Mouse (Mus musculus): ENCODE results near the gene Lca5l. TPM values are rescaled to one million over a fixed set of nuclear protein-coding genes. Genes with fewer than 3 reads are reported as not detected.

The Lca5l gene
- total and polyA plus RNA-seq, 2 experiments: 0.09 TPM; not detected in 1

- H3K27ac ChIP-seq (replicated peaks; ENCODE audit: insufficient read depth, low read depth, low read length): no peak overlapping the region
- WGBS: 84% methylated on average over 5 of the region's 5 CpGs
- no peak for TF ChIP-seq CTCF (IDR thresholded peaks at IDR 0.05; ENCODE audit: low read depth, low read length)
- TF ChIP-seq POLR2A (IDR thresholded peaks at IDR 0.05; ENCODE audit: extremely low read depth, insufficient read depth, low read length): no peak
Observed at GRCm38 (mm10) chr16:96187619-96188018, 4.5 kb downstream of the Lca5l start.

GRCm38 (mm10) chr16:96179156-96179555 is 12.9 kb downstream of the Lca5l start:
- TF ChIP-seq POLR2A (IDR thresholded peaks at IDR 0.05; ENCODE audit: extremely low read depth, insufficient read depth, low read length) (no peak), CTCF (IDR thresholded peaks at IDR 0.05; ENCODE audit: low read depth, low read length) (no peak)
- DNase-seq (ENCODE audit: extremely low read depth, low read depth, low spot score): no peak
- no peaks in the 10 kb centered on the region for H3K36me3 ChIP-seq (ENCODE audit: control insufficient read depth, insufficient read depth, low read length)

More at GRCm38 (mm10) chr16:96187619-96188018, 4.5 kb downstream of the Lca5l start:
- no peak overlapping the region for H3K4me3 ChIP-seq (ENCODE audit: insufficient read depth, low read depth, low read length)
- no peak for DNase-seq (ENCODE audit: extremely low read depth, low read depth, low spot score)
- H3K9ac ChIP-seq (ENCODE audit: low read depth, low read length): no peak overlapping the region
- H3K4me1 ChIP-seq (ENCODE audit: control insufficient read depth, insufficient read depth, low read length): no peaks in the 10 kb centered on the region
- peaks cover 3% of the 10 kb centered on the region for H3K27me3 ChIP-seq (ENCODE audit: control insufficient read depth, insufficient read depth, low read length)
- H3K36me3 ChIP-seq (ENCODE audit: control insufficient read depth, insufficient read depth, low read length): no peaks in the 10 kb centered on the region
- H3K79me2 ChIP-seq (ENCODE audit: control insufficient read depth, insufficient read depth, low read length): no peaks in the 10 kb centered on the region

GRCm38 (mm10) chr16:96175399-96175798 is 16.7 kb downstream of the Lca5l start:
- H3K9ac ChIP-seq (ENCODE audit: low read depth, low read length): no peak overlapping the region
- TF ChIP-seq POLR2A (IDR thresholded peaks at IDR 0.05; ENCODE audit: extremely low read depth, insufficient read depth, low read length) (no peak), CTCF (IDR thresholded peaks at IDR 0.05; ENCODE audit: low read depth, low read length) (no peak)
- no peaks in the 10 kb centered on the region for H3K36me3 ChIP-seq (ENCODE audit: control insufficient read depth, insufficient read depth, low read length)
- H3K27me3 ChIP-seq (ENCODE audit: control insufficient read depth, insufficient read depth, low read length): no peaks in the 10 kb centered on the region
- no peak for DNase-seq (ENCODE audit: extremely low read depth, low read depth, low spot score)
- no peaks in the 10 kb centered on the region for H3K4me1 ChIP-seq (ENCODE audit: control insufficient read depth, insufficient read depth, low read length)
- 52% methylated on average over 2 of the region's 2 CpGs for WGBS
- H3K79me2 ChIP-seq (ENCODE audit: control insufficient read depth, insufficient read depth, low read length): no peaks in the 10 kb centered on the region
- no peak overlapping the region for H3K27ac ChIP-seq (replicated peaks; ENCODE audit: insufficient read depth, low read depth, low read length)
- H3K4me3 ChIP-seq (ENCODE audit: insufficient read depth, low read depth, low read length): no peak overlapping the region

More at GRCm38 (mm10) chr16:96179156-96179555, 12.9 kb downstream of the Lca5l start:
- Histone ChIP-seq H3K79me2 (ENCODE audit: control insufficient read depth, insufficient read depth, low read length) (no peaks in the 10 kb centered on the region), H3K9ac (ENCODE audit: low read depth, low read length) (no peak overlapping the region), H3K27ac (replicated peaks; ENCODE audit: insufficient read depth, low read depth, low read length) (no peak overlapping the region), H3K4me1 (ENCODE audit: control insufficient read depth, insufficient read depth, low read length) (no peaks in the 10 kb centered on the region), H3K27me3 (ENCODE audit: control insufficient read depth, insufficient read depth, low read length) (no peaks in the 10 kb centered on the region), H3K4me3 (ENCODE audit: insufficient read depth, low read depth, low read length) (no peak overlapping the region)

- Histone ChIP-seq H3K27ac (replicated peaks; ENCODE audit: insufficient read depth, low read depth, low read length) (no peak overlapping the region), H3K36me3 (ENCODE audit: control insufficient read depth, insufficient read depth, low read length) (no peaks in the 10 kb centered on the region), H3K4me1 (ENCODE audit: control insufficient read depth, insufficient read depth, low read length) (no peaks in the 10 kb centered on the region), H3K9ac (ENCODE audit: low read depth, low read length) (no peak overlapping the region), H3K4me3 (ENCODE audit: insufficient read depth, low read depth, low read length) (no peak overlapping the region), H3K27me3 (ENCODE audit: control insufficient read depth, insufficient read depth, low read length) (no peaks in the 10 kb centered on the region), H3K79me2 (ENCODE audit: control insufficient read depth, insufficient read depth, low read length) (no peaks in the 10 kb centered on the region)
- TF ChIP-seq POLR2A (IDR thresholded peaks at IDR 0.05; ENCODE audit: extremely low read depth, insufficient read depth, low read length): no peak
- DNase-seq (ENCODE audit: extremely low read depth, low read depth, low spot score): no peak
- WGBS: 88% methylated on average over 8 of the region's 8 CpGs
Observed at GRCm38 (mm10) chr16:96173648-96174047, 18.4 kb downstream of the Lca5l start.

GRCm38 (mm10) chr16:96168837-96169236 is 23.2 kb downstream of the Lca5l start:
- Histone ChIP-seq H3K27ac (replicated peaks; ENCODE audit: insufficient read depth, low read depth, low read length) (no peak overlapping the region), H3K36me3 (ENCODE audit: control insufficient read depth, insufficient read depth, low read length) (no peaks in the 10 kb centered on the region), H3K4me1 (ENCODE audit: control insufficient read depth, insufficient read depth, low read length) (no peaks in the 10 kb centered on the region), H3K9ac (ENCODE audit: low read depth, low read length) (no peak overlapping the region), H3K79me2 (ENCODE audit: control insufficient read depth, insufficient read depth, low read length) (no peaks in the 10 kb centered on the region), H3K27me3 (ENCODE audit: control insufficient read depth, insufficient read depth, low read length) (no peaks in the 10 kb centered on the region), H3K4me3 (ENCODE audit: insufficient read depth, low read depth, low read length) (no peak overlapping the region)
- DNase-seq (ENCODE audit: extremely low read depth, low read depth, low spot score): no peak
- TF ChIP-seq CTCF (IDR thresholded peaks at IDR 0.05; ENCODE audit: low read depth, low read length) (no peak), POLR2A (IDR thresholded peaks at IDR 0.05; ENCODE audit: extremely low read depth, insufficient read depth, low read length) (no peak)
- WGBS: 88% methylated on average over 4 of the region's 4 CpGs

- DNase-seq (ENCODE audit: extremely low read depth, low read depth, low spot score): no peak
- Histone ChIP-seq H3K27ac (replicated peaks; ENCODE audit: insufficient read depth, low read depth, low read length) (no peak overlapping the region), H3K79me2 (ENCODE audit: control insufficient read depth, insufficient read depth, low read length) (no peaks in the 10 kb centered on the region), H3K36me3 (ENCODE audit: control insufficient read depth, insufficient read depth, low read length) (no peaks in the 10 kb centered on the region), H3K4me3 (ENCODE audit: insufficient read depth, low read depth, low read length) (no peak overlapping the region), H3K4me1 (ENCODE audit: control insufficient read depth, insufficient read depth, low read length) (no peaks in the 10 kb centered on the region), H3K27me3 (ENCODE audit: control insufficient read depth, insufficient read depth, low read length) (no peaks in the 10 kb centered on the region), H3K9ac (ENCODE audit: low read depth, low read length) (no peak overlapping the region)
- WGBS: 77% methylated on average over 4 of the region's 4 CpGs
- TF ChIP-seq POLR2A (IDR thresholded peaks at IDR 0.05; ENCODE audit: extremely low read depth, insufficient read depth, low read length) (no peak), CTCF (IDR thresholded peaks at IDR 0.05; ENCODE audit: low read depth, low read length) (no peak)
Observed at GRCm38 (mm10) chr16:96165723-96166264, 26.3 kb downstream of the Lca5l start.

Data from liver, adult 2 months (tissue).